Mouse (Mus musculus) kidney, postnatal 0 days (tissue): ENCODE measurements around the gene Gad1. TPM values are rescaled to one million over a fixed set of nuclear protein-coding genes. Genes with fewer than 3 reads are reported as not detected.

Experiments used
- ATAC-seq: fragments of 200-750 bp; cut with Nextera tagmentation; replicated peaks from 2 replicates; pipeline ENCODE4 v1.8.0; 2017; ENCODE audit warnings: low read depth, moderate number of reproducible peaks, moderate TSS enrichment, moderate library complexity; ENCODE audit not compliant: low FRiP score
- DNase-seq: peaks from one replicate; pipeline ENCODE4 v3.0.0-alpha.2; 2016; ENCODE audit warnings: low spot score
- H3K27ac ChIP-seq: fragments of 300-500 bp; sonication (generic); 2 replicates; pipeline ENCODE4 v1.5.1; 2014; ENCODE audit warnings: mild to moderate bottlenecking
- H3K27me3 ChIP-seq: fragments of 300-500 bp; sonication (generic); 2 replicates; pipeline ENCODE4 v1.6.1; 2014; ENCODE audit warnings: low read length, mixed read lengths; ENCODE audit not compliant: insufficient read depth
- H3K36me3 ChIP-seq: fragments of 300-500 bp; sonication (generic); 2 replicates; pipeline ENCODE4 v1.6.1; 2014; ENCODE audit warnings: low read length, mixed read lengths; ENCODE audit not compliant: insufficient read depth
- H3K4me1 ChIP-seq: fragments of 300-500 bp; sonication (generic); replicated peaks from 2 replicates; pipeline ENCODE4 v1.6.1; 2014; ENCODE audit warnings: antibody characterized with exemption, low read length, mixed read lengths; ENCODE audit not compliant: insufficient read depth
- H3K4me2 ChIP-seq: fragments of 300-500 bp; sonication (generic); 2 replicates; pipeline ENCODE4 v1.6.1; 2014; ENCODE audit warnings: mild to moderate bottlenecking, low read length, moderate library complexity, mixed read lengths
- H3K4me3 ChIP-seq: fragments of 300-500 bp; sonication (generic); replicated peaks from 2 replicates; pipeline ENCODE4 v1.5.1; 2014; ENCODE audit warnings: low read depth, low read length
- H3K9ac ChIP-seq: fragments of 300-500 bp; sonication (generic); 2 replicates; pipeline ENCODE4 v1.6.1; 2014; ENCODE audit warnings: low read depth, low read length
- H3K9me3 ChIP-seq: fragments of 300-500 bp; sonication (generic); replicated peaks from 2 replicates; pipeline ENCODE4 v1.6.1; 2016; ENCODE audit warnings: low read length, inconsistent platforms, mixed read lengths
- CTCF ChIP-seq: IDR thresholded peaks from 2 replicates; pipeline ENCODE4 v1.5.1; 2016; ENCODE audit warnings: antibody characterized with exemption, low read depth, mild to moderate bottlenecking, moderate library complexity
- WGBS: fragments of 180-500 bp; shearing (Covaris S2); extraction: QIAGEN DNeasy Blood & Tissue Kit; methylation state at CpG from one replicate; pipeline ENCODE4 v1.1.7; 2014; 5-methylcytosine and 5-hydroxymethylcytosine counted together
- polyA plus RNA-seq: library from polyadenylated mRNA; unstranded; fragments of >200 nt; fragmentation: Nextera tagmentation; extraction: Ambion mirVana; gene quantifications from 2 replicates; pipeline ENCODE4 v1.2.1, GENCODE M21; 2015

Gene Gad1
- polyA plus RNA-seq, 1 experiment from 2014 or later, result 0.25 TPM

DNA sequence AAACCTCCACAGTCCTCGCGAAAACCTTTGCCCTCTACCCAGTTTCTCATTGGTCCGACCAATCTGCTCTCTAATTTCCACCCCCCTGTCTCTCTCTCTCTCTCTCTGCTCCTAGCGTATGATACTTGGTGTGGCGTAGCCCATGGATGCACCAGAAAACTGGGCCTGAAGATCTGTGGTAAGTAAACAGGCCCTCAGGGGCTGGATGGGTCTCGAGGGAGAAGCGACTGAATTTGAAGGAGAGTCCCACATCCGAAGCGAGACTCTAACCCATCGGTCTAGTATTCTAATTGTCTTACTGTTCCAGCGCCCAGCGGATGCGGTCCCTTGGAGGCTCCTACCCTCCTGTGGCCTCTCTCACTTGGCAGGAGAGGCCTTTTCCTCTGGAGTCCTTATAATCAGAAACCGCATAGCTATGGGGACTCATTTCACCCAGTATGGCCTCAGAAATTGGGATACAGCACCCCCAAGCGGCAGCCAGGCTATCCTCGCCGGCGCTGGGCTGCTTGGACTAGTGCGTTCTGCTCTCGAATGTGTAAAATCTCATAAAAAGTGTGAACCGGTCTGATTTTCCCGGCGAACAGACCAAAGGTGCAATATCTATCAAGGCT, 14.3 kb downstream of the Gad1 start:
- DNase-seq, result peak; percentile 69
- H3K4me1 ChIP-seq, result peaks cover 31% of the 10 kb centered on the region
- no peaks in the 10 kb centered on the region for H3K9me3 ChIP-seq
- H3K27ac ChIP-seq, result no peak overlapping the region
- WGBS, result 9% methylated on average over 23 of the region's 23 CpGs
- peak overlapping the region; percentile 85 for H3K4me2 ChIP-seq
- H3K9ac ChIP-seq, result no peak overlapping the region
- H3K4me3 ChIP-seq, result no peak overlapping the region
- peaks cover 58% of the 10 kb centered on the region for H3K27me3 ChIP-seq
- peak; percentile 62 for TF ChIP-seq CTCF
- H3K36me3 ChIP-seq, result no peaks in the 10 kb centered on the region
- no peak for ATAC-seq

- TF ChIP-seq CTCF, result no peak
- DNase-seq (no peak), ATAC-seq (no peak)
- 2% methylated on average over 12 of the region's 12 CpGs for WGBS
- Histone ChIP-seq H3K36me3 (no peaks in the 10 kb centered on the region), H3K27me3 (peaks cover 53% of the 10 kb centered on the region), H3K4me3 (peak overlapping the region; percentile 36), H3K4me1 (peaks cover 27% of the 10 kb centered on the region), H3K9me3 (no peaks in the 10 kb centered on the region), H3K27ac (no peak overlapping the region), H3K9ac (no peak overlapping the region), H3K4me2 (peak overlapping the region; percentile 85)
Measured at GRCm38 (mm10) chr2:70567682-70568077, 14.8 kb downstream of the Gad1 start.

GRCm38 (mm10) chr2:70568198-70568941, 15.5 kb downstream of the Gad1 start:
- no peak overlapping the region for H3K27ac ChIP-seq
- peaks cover 24% of the 10 kb centered on the region for H3K4me1 ChIP-seq
- H3K9me3 ChIP-seq, result no peaks in the 10 kb centered on the region
- no peak for TF ChIP-seq CTCF
- peak overlapping the region; percentile 36 for H3K4me3 ChIP-seq
- ATAC-seq (no peak; the same call in 1 of the 2 replicates), DNase-seq (peak; percentile 81)
- 0% methylated on average over 34 of the region's 34 CpGs for WGBS
- H3K27me3 ChIP-seq, result peaks cover 46% of the 10 kb centered on the region
- H3K36me3 ChIP-seq, result no peaks in the 10 kb centered on the region
- H3K9ac ChIP-seq, result 0 out of 2 replicates have a peak overlapping the region, but pooled peaks have one; percentile 32
- peak overlapping the region; percentile 85 for H3K4me2 ChIP-seq

GRCm38 (mm10) chr2:70571698-70572097, 18.8 kb downstream of the Gad1 start:
- H3K9ac ChIP-seq, result no peak overlapping the region
- DNase-seq (no peak), ATAC-seq (no peak)
- WGBS, result 56% methylated on average over 4 of the region's 4 CpGs
- H3K4me2 ChIP-seq, result no peak overlapping the region
- no peak overlapping the region for H3K4me3 ChIP-seq
- peaks cover 21% of the 10 kb centered on the region; the same call in 1 of the 2 replicates for H3K4me1 ChIP-seq
- H3K27me3 ChIP-seq, result peaks cover 14% of the 10 kb centered on the region; the same call in 1 of the 2 replicates
- H3K9me3 ChIP-seq, result no peaks in the 10 kb centered on the region
- H3K36me3 ChIP-seq, result no peaks in the 10 kb centered on the region
- H3K27ac ChIP-seq, result no peak overlapping the region
- TF ChIP-seq CTCF, result no peak

GRCm38 (mm10) chr2:70572251-70572650, 19.4 kb downstream of the Gad1 start:
- Histone ChIP-seq H3K9ac (no peak overlapping the region), H3K4me1 (peaks cover 16% of the 10 kb centered on the region; the same call in 1 of the 2 replicates), H3K4me2 (no peak overlapping the region), H3K36me3 (no peaks in the 10 kb centered on the region), H3K4me3 (no peak overlapping the region), H3K27ac (no peak overlapping the region), H3K27me3 (peaks cover 8% of the 10 kb centered on the region; the same call in 1 of the 2 replicates), H3K9me3 (no peaks in the 10 kb centered on the region)
- ATAC-seq (no peak), DNase-seq (no peak)
- no peak for TF ChIP-seq CTCF
- WGBS, result 57% methylated on average over 9 of the region's 9 CpGs

- no peak for TF ChIP-seq CTCF
- H3K4me1 ChIP-seq, result peaks cover 5% of the 10 kb centered on the region; the same call in 1 of the 2 replicates
- no peak for DNase-seq
- H3K4me2 ChIP-seq, result no peak overlapping the region
- WGBS, result 66% methylated on average over 8 of the region's 8 CpGs
- no peak overlapping the region for H3K4me3 ChIP-seq
- H3K9ac ChIP-seq, result no peak overlapping the region
- ATAC-seq, result no peak
- H3K27ac ChIP-seq, result no peak overlapping the region
- H3K36me3 ChIP-seq, result no peaks in the 10 kb centered on the region
- no peaks in the 10 kb centered on the region for H3K9me3 ChIP-seq
- H3K27me3 ChIP-seq, result peaks cover 3% of the 10 kb centered on the region; the same call in 1 of the 2 replicates
Measured at GRCm38 (mm10) chr2:70573544-70574210, 20.8 kb downstream of the Gad1 start.
